Mouse (Mus musculus) R1 (cell line): ENCODE data around the gene Grm4.

Source experiments
- DNase-seq: peaks from one replicate; pipeline ENCODE4 v3.0.0-alpha.2; 2018; ENCODE audit warnings: low read depth, low spot score

The Grm4 gene

DNA sequence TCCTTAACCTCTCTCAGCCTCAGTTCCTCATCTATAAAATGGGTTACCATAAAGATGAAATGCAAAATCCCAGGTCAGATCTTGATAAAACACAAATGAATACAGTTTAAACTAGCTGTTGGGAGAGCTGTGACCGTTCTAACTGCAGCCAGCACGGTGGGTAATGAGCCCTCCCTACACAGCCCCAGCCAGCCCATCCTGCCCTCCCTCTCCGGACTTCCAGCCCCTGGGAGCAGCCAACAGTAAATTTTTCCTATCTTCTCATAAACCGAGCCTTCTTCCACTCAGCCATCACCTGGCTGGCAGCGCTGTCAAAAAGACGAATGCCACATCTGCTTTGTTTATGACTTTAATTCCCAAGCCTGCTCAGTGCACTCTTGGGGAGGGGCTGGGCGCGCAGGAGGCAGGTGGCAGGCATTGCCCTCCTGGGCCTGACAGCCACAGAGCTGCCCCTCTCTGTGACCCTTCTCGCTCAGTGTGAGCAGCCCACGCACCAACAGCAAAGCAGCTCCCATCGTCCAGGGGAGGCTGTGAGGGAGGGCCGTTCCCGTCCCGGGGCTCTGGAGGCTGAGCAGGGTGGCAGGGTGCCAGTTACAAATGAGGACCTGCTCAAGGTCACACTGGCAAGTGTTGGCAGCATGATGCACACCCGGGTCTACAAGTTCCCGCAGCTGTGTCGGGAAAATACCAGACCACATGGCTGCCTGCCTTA is 75.7 kb downstream of the Grm4 start:
- DNase-seq = no peak

- DNase-seq = peak; percentile 12
Observed at GRCm38 (mm10) chr17:27442538-27443113, 78.6 kb downstream of the Grm4 start.

GRCm38 (mm10) chr17:27441778-27442177 is 79.4 kb downstream of the Grm4 start:
- DNase-seq = no peak

GRCm38 (mm10) chr17:27435799-27436198 is 85.4 kb downstream of the Grm4 start:
- no peak for DNase-seq

- DNase-seq = no peak
Observed at GRCm38 (mm10) chr17:27435225-27435624, 86.0 kb downstream of the Grm4 start.

GRCm38 (mm10) chr17:27434066-27434465 is 87.1 kb downstream of the Grm4 start:
- no peak for DNase-seq

DNA sequence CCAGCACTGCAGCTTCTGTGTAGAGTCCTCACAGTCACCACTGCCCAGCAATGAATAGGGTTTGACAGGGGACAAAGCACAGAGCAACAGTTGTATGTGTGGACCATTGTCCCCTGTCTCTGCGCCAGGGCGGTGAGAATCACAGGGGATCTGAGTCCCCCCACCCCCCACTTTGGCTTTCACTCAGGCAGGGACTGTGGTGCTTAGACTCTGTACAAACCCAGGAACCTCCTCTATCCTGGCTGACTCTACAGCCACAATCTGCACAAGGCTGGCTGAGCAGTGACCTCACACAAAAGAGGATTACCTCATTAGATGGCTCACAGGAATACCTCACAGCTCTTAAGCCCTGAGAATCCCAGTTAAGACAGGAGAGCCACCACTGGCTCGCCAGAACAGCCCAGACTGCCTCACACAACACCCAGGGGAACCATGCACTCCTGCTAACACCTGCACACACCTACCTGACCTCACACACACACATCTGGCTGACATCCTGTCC is 88.0 kb downstream of the Grm4 start:
- DNase-seq = no peak

DNA sequence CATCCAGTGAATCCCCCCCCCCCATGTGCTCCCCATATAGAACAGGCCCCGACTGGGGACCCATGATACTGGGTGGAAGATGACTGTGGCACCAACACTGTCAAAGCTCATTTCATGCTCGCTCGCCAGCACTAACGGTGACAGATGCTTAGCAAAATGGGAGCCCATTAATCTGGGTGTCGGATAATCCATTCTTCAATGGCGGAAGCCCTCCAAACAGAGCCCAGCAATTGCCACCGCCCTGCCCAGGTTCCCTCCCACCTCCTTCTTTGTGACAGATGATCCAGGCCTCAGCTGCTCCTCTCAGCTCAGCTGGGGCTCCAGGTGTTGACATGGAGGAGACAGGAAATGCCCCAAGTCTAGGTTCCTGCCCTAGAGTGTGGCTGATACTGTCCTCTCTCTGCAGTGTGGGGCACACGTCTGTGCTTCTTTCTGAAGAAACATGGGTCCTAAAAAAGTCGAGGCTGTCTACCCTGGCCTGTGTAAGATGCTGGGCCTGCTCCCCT is 89.0 kb downstream of the Grm4 start:
- no peak for DNase-seq

DNA sequence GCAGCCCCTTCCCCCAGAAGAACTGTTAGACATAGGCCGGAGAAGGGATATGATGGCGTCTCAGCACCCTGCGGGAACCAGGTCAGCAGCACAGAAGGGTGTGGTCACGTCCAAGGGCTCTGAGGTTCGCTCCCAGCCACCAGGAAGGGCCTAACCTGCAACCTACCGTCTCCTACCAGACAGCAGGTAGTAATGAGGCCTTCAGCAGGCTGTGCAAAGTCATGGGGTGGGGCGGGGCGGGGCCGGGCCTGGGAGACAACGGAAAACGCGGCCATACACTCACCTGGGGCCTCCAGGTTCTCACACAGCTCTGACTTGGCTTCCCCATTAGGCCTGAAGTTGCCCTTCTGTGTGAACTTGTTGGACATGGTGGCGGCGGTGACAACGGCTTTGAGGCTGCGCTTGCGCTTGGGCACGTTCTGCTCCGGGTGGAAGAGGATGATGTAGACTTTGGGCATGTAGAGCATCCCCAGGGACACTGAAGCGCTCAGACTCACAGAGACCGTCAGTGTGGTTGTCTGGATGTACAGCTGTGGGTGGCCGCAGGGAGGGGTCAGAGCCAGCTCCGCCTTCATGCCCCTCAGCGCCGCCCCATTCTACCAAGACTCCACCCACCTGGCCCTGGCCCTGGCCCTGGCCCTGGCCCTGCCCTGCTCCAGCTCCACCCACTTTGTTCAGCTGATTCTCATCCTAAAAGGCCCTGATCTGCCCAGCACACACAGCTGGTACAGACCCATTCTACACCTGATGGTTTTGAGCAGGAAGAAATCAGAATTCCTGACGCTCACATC is 90.0 kb downstream of the Grm4 start:
- peak; percentile 32 for DNase-seq

- DNase-seq = no peak
Observed at GRCm38 (mm10) chr17:27429757-27430156, 91.4 kb downstream of the Grm4 start.

DNA sequence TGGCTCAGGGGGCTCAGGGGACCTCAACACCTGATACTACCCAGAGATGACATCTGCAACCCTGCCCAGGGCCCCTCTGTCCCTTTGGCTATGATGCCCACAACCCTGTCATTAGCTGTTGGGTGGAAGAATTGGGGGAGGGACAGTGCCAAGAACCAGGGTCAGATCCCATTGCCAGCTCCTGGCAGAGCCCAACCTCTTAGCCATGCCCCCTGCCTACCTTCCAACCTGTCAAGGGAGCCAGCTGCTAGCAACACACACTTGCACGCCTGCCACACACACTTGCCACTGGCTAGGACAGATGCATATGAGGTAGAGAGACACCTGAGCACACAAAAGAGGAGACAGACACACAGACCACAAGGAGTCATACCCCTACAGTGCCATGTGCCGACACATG is 96.2 kb downstream of the Grm4 start:
- no peak for DNase-seq

DNA sequence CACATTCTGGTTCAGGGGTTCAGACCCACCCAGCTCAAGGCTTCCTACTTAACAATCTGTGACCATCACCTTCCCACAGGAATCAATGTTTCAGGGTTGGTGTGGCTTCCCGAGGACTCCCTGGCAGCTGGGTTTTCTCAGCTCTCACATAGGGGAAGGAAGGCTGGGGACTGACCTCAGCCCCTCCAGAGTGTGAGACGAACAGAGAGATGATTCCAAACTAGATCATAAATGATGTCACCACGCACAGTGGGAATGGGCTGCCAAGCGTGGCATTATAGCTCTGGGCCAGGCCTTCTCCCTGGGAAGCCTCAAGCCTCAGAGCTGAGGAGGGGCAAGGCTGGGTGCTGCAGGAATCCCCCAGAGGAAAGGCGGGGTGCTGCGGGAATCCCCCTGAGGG is 96.8 kb downstream of the Grm4 start:
- no peak for DNase-seq

- DNase-seq = no peak
Observed at GRCm38 (mm10) chr17:27422726-27423381, 98.3 kb downstream of the Grm4 start.

DNA sequence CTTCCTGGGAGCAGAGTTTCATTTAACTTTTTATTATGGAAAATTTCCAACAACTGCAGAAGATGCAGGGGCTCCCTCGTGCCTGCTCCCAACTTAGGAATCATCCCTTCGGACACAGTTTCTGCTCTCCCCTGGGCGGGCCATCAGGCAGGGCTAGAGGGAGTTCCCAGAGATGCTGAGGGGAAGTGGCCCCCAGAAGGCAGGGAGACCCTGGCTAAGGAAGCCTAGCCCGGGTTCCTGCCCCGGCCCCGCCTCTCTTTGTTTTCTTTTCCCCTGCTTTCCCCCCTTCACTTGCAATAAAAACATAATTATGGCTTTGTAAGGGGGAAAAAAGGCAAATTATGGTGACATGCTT is 98.9 kb downstream of the Grm4 start:
- no peak for DNase-seq

DNA sequence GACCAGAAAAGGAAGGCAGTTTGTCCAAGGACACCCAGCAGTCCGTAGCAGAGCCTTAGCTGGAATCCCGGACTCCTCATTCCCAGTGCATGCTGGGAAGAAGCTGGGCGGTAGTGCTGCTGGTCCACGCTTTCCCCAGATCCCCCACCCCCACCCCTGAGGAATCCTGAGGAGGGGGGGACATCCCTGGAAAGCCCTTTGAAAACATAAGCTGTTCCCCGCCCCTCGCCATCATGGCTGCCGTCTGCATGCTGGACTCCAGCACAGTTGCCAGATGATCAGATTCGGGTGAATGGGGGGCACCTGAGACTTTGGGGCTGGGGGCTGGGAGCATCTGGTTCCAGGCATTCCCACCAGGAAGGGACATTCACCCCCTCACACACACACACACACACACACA is 99.4 kb downstream of the Grm4 start:
- DNase-seq = no peak

DNA sequence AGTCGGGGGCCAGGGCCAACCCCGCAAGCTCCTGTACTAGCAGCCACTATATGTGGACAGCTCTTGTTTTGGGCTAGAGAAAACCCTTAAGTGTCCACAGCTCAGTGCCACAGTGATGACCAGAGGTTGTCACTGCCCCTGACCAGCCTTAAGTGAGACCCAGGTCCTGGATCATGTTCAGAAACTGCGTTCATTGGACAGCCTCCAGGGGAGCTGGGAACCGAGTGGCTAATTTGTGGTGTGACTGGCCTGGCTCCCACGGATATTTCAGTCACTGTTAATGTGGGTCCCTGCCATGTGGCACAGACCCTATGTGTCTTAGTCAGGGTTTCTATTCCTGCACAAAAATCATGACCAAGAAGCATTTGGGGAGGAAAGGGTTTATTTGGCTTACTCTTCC is 112.2 kb downstream of the Grm4 start:
- no peak for DNase-seq

- DNase-seq = no peak
Observed at GRCm38 (mm10) chr17:27408531-27408930, 112.7 kb downstream of the Grm4 start.

GRCm38 (mm10) chr17:27406956-27407355 is 114.2 kb downstream of the Grm4 start:
- DNase-seq = no peak

DNA sequence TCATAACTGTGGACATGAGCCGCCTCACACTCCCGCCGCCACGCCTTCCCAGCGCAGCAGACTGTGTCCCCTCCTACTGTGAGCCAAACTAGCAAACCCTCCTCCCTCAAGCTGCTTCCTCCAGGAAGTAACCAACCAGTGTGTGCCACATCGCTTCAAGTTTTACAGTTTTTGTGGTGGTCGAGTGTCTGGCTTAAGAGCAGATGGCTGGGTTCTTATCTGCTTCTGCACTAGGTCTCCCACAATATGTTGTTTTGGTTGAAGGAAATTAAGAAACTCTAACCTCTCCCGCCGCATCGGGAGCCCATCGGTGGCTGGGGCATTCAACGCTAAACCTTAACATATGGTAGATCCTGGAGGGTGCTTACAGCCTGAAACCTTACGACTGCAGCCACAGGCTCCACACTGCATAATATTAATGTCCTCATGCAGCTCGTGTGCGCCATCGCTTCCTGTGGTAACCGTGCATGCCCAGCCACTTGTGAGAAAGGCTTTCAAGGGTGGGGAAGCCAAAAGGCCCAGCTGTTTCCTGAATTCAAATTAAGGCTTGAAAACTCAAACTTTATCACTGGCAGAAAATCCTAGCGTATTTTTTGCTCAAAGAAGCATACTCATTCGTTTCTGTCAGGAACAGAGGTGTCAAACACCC is 115.7 kb downstream of the Grm4 start:
- DNase-seq = peak; percentile 59

DNA sequence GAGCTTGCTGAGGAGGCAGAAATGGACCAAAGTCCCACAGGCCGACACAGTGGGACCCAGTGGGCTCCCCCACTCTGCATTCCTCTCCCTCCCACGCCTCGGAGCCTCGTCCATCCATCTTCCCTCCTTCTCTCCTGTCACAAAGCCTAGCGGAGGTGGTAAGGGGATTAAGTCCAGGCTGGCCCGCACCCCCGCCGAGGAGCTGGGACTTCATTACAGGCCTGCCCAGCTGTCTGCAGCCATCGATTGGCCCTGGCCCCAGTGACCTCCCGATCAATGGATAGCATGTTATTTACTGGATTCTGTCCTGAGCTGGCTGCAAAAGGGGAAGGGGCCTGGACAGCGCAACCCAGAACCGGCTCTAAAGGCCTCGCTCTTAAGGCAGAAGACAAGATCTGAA is 120.0 kb downstream of the Grm4 start:
- no peak for DNase-seq

GRCm38 (mm10) chr17:27393931-27394330 is 127.3 kb downstream of the Grm4 start:
- DNase-seq = no peak
